Mouse (Mus musculus): ENCODE data around the gene Tsks.

Gene Tsks

GRCm38 (mm10) chr7:44949922-44950321 lies 6.9 kb downstream of the Tsks start:
- DNase-seq (ENCODE audit: low read depth, low spot score) = no peak

GRCm38 (mm10) chr7:44951960-44952359 lies 9.0 kb downstream of the Tsks start:
- peak; percentile 97 for DNase-seq (ENCODE audit: low read depth, low spot score)

GRCm38 (mm10) chr7:44952611-44953306 lies 9.8 kb downstream of the Tsks start:
- peak; percentile 99 for DNase-seq (ENCODE audit: low read depth, low spot score)

GRCm38 (mm10) chr7:44953561-44953960 lies 10.6 kb downstream of the Tsks start:
- no peak for DNase-seq (ENCODE audit: low read depth, low spot score)

- no peak for DNase-seq (ENCODE audit: low read depth, low spot score)
Observed at GRCm38 (mm10) chr7:44954091-44954885, 11.3 kb downstream of the Tsks start.

- peak; percentile 64 for DNase-seq (ENCODE audit: low read depth, low spot score)
Observed at GRCm38 (mm10) chr7:44955628-44956027, 12.6 kb downstream of the Tsks start.

GRCm38 (mm10) chr7:44956266-44956665 lies 13.3 kb downstream of the Tsks start:
- no peak for DNase-seq (ENCODE audit: low read depth, low spot score)

GRCm38 (mm10) chr7:44957183-44957835 lies 14.3 kb downstream of the Tsks start:
- no peak for DNase-seq (ENCODE audit: low read depth, low spot score)

GRCm38 (mm10) chr7:44958208-44958607 lies 15.2 kb downstream of the Tsks start:
- DNase-seq (ENCODE audit: low read depth, low spot score) = peak; percentile 65

GRCm38 (mm10) chr7:44959281-44959680 lies 16.3 kb downstream of the Tsks start:
- no peak for DNase-seq (ENCODE audit: low read depth, low spot score)

GRCm38 (mm10) chr7:44959874-44960511 lies 17.0 kb downstream of the Tsks start:
- no peak for DNase-seq (ENCODE audit: low read depth, low spot score)

GRCm38 (mm10) chr7:44960512-44960910 lies 17.5 kb downstream of the Tsks start:
- DNase-seq (ENCODE audit: low read depth, low spot score) = no peak

GRCm38 (mm10) chr7:44962337-44962736 lies 19.3 kb downstream of the Tsks start:
- DNase-seq (ENCODE audit: low read depth, low spot score) = peak; percentile 64

- no peak for DNase-seq (ENCODE audit: low read depth, low spot score)
Observed at GRCm38 (mm10) chr7:44962831-44963230, 19.8 kb downstream of the Tsks start.

GRCm38 (mm10) chr7:44964990-44965389 lies 22.0 kb downstream of the Tsks start:
- no peak for DNase-seq (ENCODE audit: low read depth, low spot score)

GRCm38 (mm10) chr7:44965975-44966374 lies 23.0 kb downstream of the Tsks start:
- DNase-seq (ENCODE audit: low read depth, low spot score) = peak; percentile 55

GRCm38 (mm10) chr7:44966638-44967037 lies 23.6 kb downstream of the Tsks start:
- DNase-seq (ENCODE audit: low read depth, low spot score) = no peak

GRCm38 (mm10) chr7:44970231-44970691 lies 27.3 kb downstream of the Tsks start:
- peak; percentile 98 for DNase-seq (ENCODE audit: low read depth, low spot score)

GRCm38 (mm10) chr7:44971142-44971541 lies 28.1 kb downstream of the Tsks start:
- no peak for DNase-seq (ENCODE audit: low read depth, low spot score)

- DNase-seq (ENCODE audit: low read depth, low spot score) = no peak
Observed at GRCm38 (mm10) chr7:44973415-44974130, 30.6 kb downstream of the Tsks start.
